Mouse (Mus musculus): ENCODE results near the gene Cdh10.

The Cdh10 gene

GRCm38 (mm10) chr15:18925392-18926117, 106.8 kb downstream of the Cdh10 start:
- in situ Hi-C loops (cut with MboI; ENCODE audit: low pct_unique_long_range_greater_than_20kb in 1 of 2, low sequenced_read_pairs in 2 of 2, unreplicated experiment in 1 of 2) = no loop called here

GRCm38 (mm10) chr15:18926964-18927363, 108.2 kb downstream of the Cdh10 start:
- in situ Hi-C loops (cut with MboI; ENCODE audit: low pct_unique_long_range_greater_than_20kb in 1 of 2, low sequenced_read_pairs in 2 of 2, unreplicated experiment in 1 of 2) = no loop called here

GRCm38 (mm10) chr15:18952266-18952665, 133.5 kb downstream of the Cdh10 start:
- in situ Hi-C loops (cut with MboI; ENCODE audit: low pct_unique_long_range_greater_than_20kb in 1 of 2, low sequenced_read_pairs in 2 of 2, unreplicated experiment in 1 of 2) = no loop called here

GRCm38 (mm10) chr15:18975041-18975440, 156.3 kb downstream of the Cdh10 start:
- in situ Hi-C loops (cut with MboI; ENCODE audit: low pct_unique_long_range_greater_than_20kb in 1 of 2, low sequenced_read_pairs in 2 of 2, unreplicated experiment in 1 of 2) = no loop called here

- in situ Hi-C loops (cut with MboI; ENCODE audit: low pct_unique_long_range_greater_than_20kb in 1 of 2, low sequenced_read_pairs in 2 of 2, unreplicated experiment in 1 of 2) = no loop called here
These were observed 166.1 kb downstream of the Cdh10 start for GRCm38 (mm10) chr15:18984891-18985290.

GRCm38 (mm10) chr15:18987671-18988070, 168.9 kb downstream of the Cdh10 start:
- in situ Hi-C loops (cut with MboI; ENCODE audit: low pct_unique_long_range_greater_than_20kb in 1 of 2, low sequenced_read_pairs in 2 of 2, unreplicated experiment in 1 of 2) = no loop called here

- in situ Hi-C loops (cut with MboI; ENCODE audit: low pct_unique_long_range_greater_than_20kb in 1 of 2, low sequenced_read_pairs in 2 of 2, unreplicated experiment in 1 of 2) = no loop called here
These were observed 174.8 kb downstream of the Cdh10 start for GRCm38 (mm10) chr15:18993512-18993911.

GRCm38 (mm10) chr15:18994294-18994693, 175.5 kb downstream of the Cdh10 start:
- in situ Hi-C loops (cut with MboI; ENCODE audit: low pct_unique_long_range_greater_than_20kb in 1 of 2, low sequenced_read_pairs in 2 of 2, unreplicated experiment in 1 of 2) = no loop called here

GRCm38 (mm10) chr15:19010829-19011228, 192.1 kb downstream of the Cdh10 start:
- in situ Hi-C loops (cut with MboI; ENCODE audit: low pct_unique_long_range_greater_than_20kb in 1 of 2, low sequenced_read_pairs in 2 of 2, unreplicated experiment in 1 of 2) = no loop called here

- in situ Hi-C loops (cut with MboI; ENCODE audit: low pct_unique_long_range_greater_than_20kb in 1 of 2, low sequenced_read_pairs in 2 of 2, unreplicated experiment in 1 of 2) = no loop called here
These were observed 214.2 kb downstream of the Cdh10 start for GRCm38 (mm10) chr15:19032983-19033382.

GRCm38 (mm10) chr15:19040077-19040476, 221.3 kb downstream of the Cdh10 start:
- in situ Hi-C loops (cut with MboI; ENCODE audit: low pct_unique_long_range_greater_than_20kb in 1 of 2, low sequenced_read_pairs in 2 of 2, unreplicated experiment in 1 of 2) = no loop called here

All from mouse embryonic stem cell (cell line).